Mouse (Mus musculus) MEL (cell line): ENCODE data around the gene Abhd8.

ENCODE experiments used
- CTCF ChIP-seq, 3 experiments: IDR thresholded peaks in 2 of 3; conservative IDR thresholded peaks in 1 of 3; 2 replicates each; pipeline ENCODE4 v1.5.1; 2011 to 2012; ENCODE audit warnings: low read length in 3 of 3, low read depth in 2 of 3, mild to moderate bottlenecking in 2 of 3, improper control_type of control experiment in 1 of 3, inconsistent platforms in 1 of 3, mixed read lengths in 1 of 3, moderate library complexity in 1 of 3; ENCODE audit not compliant: control insufficient read depth in 1 of 3, insufficient read depth in 1 of 3, poor library complexity in 1 of 3, severe bottlenecking in 1 of 3
- ELF1 ChIP-seq: IDR thresholded peaks from 2 replicates; pipeline ENCODE4 v1.6.1; 2014; ENCODE audit warnings: low read depth, mild to moderate bottlenecking, inconsistent platforms, low read length, improper control_type of control experiment, moderate library complexity
- EP300 ChIP-seq, 2 experiments: IDR thresholded peaks; 2 replicates each; pipeline ENCODE4 v1.6.1; 2011; ENCODE audit warnings: improper control_type of control experiment in 2 of 2, low read length in 2 of 2, low read depth in 1 of 2, mild to moderate bottlenecking in 1 of 2
- GATA1 ChIP-seq: IDR thresholded peaks from 2 replicates; pipeline ENCODE4 v1.6.1; 2011; ENCODE audit warnings: low read depth, low read length, improper control_type of control experiment
- NRF1 ChIP-seq: IDR thresholded peaks from 2 replicates; pipeline ENCODE4 v1.6.1; 2014; ENCODE audit warnings: low read depth, mild to moderate bottlenecking, inconsistent platforms, low read length, improper control_type of control experiment, moderate library complexity; ENCODE audit not compliant: poor library complexity, insufficient read depth, severe bottlenecking
- USF1 ChIP-seq: IDR thresholded peaks from 2 replicates; pipeline ENCODE4 v1.6.1; 2014; ENCODE audit warnings: low read depth, mild to moderate bottlenecking, inconsistent platforms, low read length, improper control_type of control experiment, moderate library complexity

DNA sequence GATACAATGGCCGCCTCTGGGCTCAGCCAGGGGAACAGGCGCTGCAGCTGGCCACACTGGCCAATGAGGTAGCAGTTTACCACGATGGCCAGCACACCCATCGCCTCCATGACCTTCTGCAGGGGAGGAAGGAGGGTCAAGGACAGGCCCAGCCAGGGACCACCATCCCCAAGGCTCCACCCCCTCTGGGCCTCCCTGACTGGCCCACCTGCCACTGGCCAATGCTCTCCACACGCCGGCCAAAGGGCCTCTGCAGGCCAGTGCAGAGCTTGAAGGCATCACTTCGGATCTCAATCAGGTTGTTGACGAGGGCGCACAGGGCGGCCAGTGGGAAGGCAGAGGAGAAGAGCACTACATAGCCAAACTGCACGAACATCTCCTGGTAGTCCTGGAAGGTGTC is 15.5 kb upstream of the Abhd8 start:
- TF ChIP-seq CTCF (IDR thresholded peaks at IDR 0.05 in 2 of 3, conservative IDR thresholded peaks at IDR 0.05 in 1 of 3; ENCODE audit: control insufficient read depth in 1 of 3, insufficient read depth in 1 of 3, low read depth in 2 of 3, low read length in 3 of 3, poor library complexity in 1 of 3, severe bottlenecking in 1 of 3) (no peak), GATA1 (no peak), EP300 (IDR thresholded peaks at IDR 0.05; ENCODE audit: low read depth in 1 of 2, low read length in 2 of 2) (no peak), ELF1 (no peak), NRF1 (no peak), USF1 (no peak)
